Mouse (Mus musculus) ZHBTc4 (cell line): ENCODE data around the gene Mff.
A peak's percentile ranks its signal among the peaks of the same experiment; 100 is the strongest.

Experiments used
- DNase-seq: peaks from one replicate; pipeline ENCODE4 v3.0.0-alpha.2; 2011; ENCODE audit warnings: low read depth, low spot score

Gene Mff

DNA sequence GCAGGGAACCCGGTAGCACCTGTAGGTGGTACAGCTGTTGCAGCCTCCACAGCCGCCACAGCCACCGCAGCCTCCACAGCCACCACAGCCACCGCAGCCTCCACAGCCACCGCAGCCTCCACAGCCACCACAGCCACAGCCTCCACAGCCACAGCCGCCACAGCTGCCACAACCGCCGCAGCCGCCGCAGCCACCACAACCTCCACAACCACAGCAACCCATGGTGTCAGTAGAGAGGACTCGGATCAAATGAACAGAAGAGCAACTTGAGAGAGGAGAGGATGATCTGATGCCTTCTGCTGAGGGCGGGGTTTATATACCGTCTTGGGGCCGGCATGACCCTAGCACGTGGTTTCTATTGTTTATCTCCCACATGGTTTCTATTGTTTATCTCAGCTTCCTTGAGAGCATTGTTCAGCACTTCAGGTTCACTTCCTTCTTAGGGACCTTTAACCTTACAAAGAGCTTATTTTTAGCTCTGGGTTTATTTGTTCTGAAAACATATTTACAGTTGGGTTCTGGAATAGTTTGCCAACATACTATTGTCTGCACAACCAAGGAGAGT, 46.4 kb downstream of the Mff start, which contains the start of gene Gm47791:
Gm47791 (minus strand) TSS at position 222 of the 565 bp plus-strand sequence.
- peak; percentile 59 for DNase-seq

DNA sequence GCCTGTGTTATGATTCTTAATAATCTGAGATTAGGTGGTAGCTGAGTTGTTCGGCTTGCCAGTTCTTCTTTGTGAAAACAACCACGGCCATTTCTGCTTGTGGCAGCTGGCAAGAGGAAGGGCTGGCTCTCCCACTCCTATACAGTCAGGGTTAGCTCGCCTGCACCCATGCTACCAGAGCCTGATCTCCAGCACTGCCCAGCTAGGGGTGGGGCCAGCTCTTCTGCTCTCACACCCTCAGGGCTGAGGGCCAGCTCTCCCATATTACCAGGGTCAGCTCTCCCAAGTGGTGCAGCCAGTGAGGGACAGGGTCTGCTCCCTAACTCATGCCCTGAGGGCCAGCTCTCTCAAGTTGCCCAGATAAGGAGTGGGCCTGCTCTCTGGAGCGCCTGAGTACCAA, 47.7 kb downstream of the Mff start:
- DNase-seq, result no peak

DNA sequence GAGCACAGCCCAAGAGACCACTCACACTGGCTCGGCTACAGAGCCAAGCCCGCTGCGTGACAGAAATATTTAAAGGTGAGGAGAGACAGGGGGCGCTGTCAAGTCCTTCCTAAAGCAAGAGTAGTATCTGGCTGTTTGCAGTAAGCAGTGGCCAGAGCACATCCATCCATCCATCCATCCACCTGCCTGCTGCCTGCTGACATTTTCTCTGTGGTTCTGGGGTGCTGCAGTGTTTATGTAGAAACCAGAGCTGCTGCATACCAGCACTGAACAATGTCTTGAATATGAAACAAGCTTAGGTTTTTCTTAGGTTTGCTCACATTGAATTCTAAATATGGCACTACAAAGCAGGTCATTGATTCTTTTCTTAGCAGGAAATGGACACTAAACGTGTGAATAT, 48.5 kb downstream of the Mff start:
- DNase-seq, result no peak

DNA sequence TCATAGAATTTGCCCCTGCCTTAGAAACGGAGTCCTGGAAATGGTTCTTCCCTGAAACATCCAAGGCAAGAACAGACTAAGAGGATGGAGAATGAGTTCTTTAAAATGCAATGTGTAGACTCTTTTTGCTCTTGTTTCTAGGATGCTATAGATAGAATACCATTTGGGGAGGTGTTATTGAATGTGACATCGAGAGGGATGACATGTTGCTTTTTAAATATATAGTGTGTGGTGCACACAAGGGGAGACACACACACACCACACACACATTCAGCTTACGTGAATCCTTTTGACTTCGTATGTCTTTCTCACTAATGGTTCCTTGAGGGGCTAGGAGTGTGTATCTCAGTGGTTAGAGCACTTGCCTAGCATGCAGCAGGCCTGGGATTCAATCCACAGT, 50.6 kb downstream of the Mff start:
- no peak for DNase-seq

DNA sequence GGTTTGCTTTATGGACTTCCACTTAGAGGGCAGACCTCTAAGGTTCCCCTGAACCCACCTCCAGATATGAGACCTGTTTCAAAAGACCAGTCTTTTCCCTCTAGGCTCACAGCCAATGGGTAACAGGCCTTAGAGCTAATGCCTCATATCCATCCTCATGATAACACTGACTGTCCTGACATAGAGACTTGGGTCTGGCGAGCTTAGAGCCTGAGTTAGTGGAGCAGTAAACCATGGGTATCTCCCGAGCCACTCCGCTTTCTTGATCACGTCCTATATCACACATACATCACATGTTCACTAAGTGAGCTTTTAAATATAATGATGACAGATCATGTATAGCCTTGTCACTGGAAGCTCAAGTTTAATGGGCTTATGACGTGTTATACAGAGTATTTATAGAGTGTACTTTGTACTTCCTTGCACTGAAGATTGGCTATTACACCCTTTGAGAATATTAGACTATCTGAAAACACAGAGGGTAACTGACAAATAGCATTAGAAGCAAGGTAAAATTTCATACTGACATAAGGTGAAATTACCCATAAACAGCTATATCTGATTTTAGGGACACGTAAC, 54.8 kb downstream of the Mff start:
- DNase-seq, result no peak

DNA sequence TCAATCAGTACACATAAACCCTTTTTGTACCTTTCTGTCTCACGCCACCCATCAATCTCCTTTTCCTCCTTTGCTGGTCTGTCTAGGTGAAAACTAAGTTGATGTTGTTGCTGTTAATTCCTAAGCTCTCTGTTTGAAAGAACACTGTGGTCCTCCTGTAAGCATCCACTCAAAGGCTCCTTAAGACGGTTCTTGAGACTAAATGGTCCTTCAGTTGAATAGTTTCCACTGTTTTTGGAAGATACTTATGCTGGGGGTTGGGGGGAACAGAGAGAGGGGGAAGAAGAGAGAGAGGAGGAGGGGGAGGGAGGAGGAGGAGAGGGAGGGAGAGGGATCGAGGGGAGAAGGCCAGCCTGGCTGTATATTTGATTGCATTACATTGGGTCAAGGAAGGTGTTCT, 58.9 kb downstream of the Mff start:
- no peak for DNase-seq

DNA sequence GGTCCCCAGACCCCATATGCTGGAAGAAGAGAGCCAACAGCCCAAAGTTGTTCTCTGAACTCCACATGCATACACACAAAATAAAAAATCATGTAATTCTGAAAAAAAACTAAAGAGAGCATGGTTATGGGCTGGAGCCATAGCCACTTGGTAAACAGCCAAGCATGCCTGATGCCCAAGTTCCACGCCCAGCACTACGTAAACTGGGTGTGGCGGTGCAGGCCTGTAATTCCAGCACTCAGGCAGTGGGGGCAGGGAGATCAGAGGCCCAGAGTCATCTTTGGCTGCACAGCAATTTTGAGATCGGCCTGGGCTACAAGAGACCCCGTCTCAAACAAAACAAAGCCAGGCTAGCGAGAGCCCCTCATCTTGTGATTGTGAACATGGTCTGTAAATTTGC, 60.9 kb downstream of the Mff start:
- DNase-seq, result peak; percentile 35

DNA sequence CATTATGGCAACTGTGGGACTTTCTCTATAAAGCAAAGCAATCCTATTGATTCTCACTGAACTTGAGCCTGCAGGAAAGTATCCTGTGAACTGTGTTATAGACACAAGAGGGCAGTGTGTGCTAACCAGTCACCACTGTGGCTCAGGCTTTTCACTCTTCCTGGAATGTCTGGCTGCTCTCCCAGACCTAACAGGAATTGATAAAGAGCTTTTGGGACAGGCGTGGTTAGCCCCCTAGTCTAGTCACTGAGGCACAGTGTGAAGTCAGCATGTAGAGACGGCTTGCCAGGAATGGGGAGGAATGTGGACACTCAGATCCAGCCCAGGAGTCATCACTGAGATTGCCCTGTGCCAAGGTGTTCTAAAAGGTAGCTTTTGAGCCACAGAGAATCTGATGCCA, 62.7 kb downstream of the Mff start:
- DNase-seq, result peak; percentile 81

DNA sequence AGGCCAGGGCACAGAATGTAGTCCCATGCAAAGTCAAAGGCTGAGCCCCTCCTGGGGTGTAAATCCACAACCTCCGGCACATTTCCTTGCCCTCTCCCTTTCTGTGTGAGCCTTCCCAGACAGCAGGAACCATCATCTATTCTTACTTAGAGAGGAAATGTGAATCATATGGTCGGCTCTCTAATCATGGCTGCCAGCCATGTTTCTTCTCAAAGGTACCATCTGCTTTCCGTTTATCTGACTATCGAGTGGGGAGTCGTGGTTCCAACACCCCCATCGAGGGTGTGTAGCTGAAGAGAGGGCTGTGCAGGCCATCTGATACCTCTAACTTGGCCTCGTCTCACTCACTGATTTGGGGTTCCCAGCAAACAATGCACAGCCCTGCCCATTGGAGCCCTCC, 63.4 kb downstream of the Mff start:
- DNase-seq, result no peak

DNA sequence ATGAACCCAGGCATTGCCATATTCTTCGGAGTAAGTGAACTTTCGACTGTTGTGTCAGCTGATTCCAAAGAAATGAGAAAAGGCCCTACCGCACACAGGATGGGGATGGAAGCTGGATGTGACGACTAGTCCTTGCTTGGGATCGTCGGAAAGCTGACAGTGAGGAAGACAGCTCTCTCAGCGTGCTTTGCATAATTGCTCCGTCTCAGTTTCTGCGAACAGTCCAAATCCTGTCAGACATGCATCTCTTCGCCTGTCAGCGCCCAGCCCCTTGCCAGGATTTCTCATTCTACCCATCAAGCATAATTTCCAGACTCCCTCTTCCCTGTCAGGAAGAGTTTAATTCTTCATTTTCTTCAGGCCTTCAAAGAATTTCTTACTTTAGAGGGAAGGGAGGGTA, 66.4 kb downstream of the Mff start:
- no peak for DNase-seq

DNA sequence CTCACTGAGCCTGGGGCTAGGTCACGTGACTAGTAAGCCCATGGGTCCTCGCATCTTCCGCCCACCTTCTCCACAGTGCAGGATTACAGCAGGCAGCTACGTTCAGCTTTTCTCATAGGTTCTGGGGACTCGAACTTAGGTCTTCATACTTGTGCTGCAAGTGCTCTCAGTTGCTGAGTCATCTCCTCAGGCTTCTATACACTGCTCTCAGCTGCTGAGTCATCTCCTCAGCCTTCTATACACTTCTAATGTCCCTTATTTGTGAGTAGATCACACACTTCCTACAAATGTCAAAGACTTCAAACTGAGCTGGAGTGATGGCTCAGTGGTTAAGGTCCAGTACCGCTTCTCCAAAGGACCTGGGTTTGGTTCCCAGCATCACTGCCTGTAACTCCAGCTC, 67.5 kb downstream of the Mff start:
- DNase-seq, result no peak

DNA sequence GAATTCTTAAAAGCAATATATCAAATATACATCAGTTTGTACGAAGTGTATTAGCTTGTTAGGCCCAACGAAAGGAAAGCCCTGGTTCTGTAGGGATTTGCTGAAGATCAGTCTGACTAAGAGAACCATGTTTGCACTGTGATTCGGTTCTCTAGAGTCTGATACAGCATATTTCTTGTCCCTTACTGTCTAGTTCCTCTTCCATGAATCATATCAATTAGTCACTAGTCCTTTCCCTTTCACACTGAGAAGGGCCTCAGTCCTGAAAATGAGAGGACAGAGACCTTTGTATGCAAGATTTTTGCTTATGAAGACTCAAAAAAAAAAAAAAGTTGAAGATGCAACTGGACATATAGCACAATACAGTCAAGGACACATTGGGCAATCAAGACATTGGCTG, 68.4 kb downstream of the Mff start:
- DNase-seq, result no peak

DNA sequence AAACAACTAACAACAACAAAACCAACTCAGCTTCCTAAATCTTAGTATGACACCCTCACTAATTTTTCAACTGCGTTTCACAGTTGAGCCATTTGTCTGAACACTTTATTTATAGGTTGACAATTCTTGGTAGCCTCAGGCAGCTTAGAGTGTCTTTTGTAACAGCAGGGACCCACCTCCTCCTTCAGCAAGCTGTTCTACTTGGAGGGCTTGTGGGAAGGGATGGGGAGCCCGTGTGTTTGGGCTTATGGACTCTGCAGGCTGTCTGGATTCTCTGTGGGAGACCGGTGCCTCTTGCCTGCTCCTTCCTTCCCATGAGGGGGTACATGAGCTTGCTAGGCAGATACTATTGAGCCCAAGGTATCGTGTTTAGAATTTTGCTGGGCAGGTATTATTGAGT, 69.3 kb downstream of the Mff start:
- no peak for DNase-seq

DNA sequence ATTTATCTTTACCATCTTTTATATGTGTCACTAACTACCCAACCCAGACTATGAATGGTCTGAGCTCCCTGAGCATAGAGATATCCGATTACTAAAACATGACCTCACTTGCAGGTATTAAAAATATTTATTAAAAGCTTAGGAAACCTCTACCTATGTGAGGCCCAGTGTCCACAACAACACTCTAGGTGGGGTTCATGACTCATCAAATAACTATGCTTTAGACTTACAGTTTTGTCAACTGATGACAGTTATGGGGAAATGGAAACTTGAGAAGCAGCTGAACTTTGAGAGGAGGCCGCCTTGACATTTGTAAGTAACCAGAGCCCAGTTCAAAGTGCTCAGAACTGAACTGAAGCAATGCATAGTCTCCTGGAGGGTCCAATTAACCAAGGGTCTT, 70.5 kb downstream of the Mff start:
- no peak for DNase-seq

DNA sequence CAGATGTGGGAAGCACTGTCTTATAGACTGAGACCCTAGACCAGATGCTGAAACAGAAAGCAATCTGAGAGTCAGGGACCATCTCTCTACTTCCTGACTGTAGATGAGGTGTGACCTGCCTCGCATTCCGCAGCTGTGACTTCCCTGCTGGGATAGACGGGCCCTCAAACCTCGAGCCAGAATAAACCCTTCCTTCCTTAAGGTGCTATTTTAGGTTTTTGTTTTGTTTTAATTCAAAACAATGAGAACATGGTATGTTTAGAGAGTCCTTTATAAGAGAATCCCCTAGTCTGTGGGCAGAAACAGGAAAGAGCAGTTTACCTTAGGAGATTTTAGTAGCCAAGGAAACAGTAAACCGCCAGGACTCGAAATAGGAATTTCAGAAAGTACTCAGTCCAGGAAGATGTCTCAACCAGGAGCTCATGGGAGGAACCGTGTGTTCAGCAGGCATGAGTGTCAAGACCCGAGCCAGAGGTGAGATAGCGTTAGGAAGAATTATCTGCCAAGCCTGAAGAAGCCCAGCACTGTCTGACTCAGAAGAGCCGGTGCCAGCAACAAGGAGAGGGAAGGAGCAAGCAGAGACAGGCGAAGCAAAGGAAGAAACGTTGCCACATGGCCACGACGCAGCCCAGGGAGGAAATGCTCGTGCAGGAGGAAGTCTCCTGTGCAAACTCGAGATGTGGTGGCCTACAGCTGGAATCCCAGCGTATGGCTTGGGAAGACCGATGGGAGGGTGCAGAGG, 71.2 kb downstream of the Mff start:
- no peak for DNase-seq

DNA sequence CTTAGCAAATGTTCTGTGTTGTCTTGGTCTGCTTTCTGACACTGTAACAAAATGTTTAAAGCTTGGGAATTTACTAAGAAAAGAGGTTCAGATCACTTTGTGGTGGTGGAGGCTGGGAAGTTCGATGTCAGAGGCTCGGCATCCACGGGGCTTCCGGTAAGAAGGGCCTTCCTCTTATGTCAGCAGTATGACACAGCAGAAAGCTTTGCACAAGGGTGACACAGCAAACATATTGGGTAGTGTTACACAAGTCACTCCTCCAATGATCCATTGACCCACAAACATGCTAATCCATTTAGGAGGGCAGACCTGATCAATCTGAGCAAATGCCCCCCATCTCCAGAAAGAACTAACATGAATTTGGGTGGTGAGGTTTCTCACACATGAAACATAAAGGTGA, 72.4 kb downstream of the Mff start:
- DNase-seq, result no peak

DNA sequence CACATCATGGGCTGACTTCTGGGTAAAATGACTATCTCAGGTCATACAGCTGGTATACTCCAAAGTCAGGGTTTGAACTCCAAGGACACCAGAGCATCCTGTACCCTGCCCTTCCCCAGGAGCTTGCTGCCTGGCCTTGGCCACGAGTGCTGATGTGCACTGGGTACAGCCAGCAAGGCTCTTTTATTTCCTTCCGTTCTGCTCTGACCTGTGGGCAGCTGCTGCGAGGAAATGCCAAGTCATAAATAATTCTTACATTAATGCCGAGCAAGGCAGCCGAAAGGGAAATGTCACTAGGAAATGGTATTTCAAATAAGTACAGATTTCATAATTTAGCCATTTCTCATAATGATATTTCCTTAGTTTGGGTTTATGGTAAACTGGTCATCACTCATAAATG, 73.6 kb downstream of the Mff start:
- no peak for DNase-seq

DNA sequence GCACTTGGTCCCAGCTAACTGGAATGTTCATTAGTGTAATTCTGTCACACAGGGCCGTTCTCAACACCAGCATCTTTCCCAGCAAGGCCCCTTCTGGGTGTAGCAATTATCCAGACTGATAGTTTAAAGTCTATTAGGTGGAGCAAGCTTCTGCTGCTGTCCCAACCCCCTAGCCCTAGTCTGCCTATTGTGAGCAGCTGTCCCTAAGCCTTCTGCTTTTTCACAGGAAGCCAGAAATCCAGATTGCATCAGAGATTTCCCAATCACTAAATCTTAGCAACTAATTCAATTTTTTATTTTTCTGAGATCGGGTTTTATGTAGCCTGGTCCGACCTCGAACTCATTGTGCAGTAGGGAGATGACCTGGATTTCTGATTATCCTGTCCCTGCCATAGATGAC, 74.2 kb downstream of the Mff start:
- no peak for DNase-seq

DNA sequence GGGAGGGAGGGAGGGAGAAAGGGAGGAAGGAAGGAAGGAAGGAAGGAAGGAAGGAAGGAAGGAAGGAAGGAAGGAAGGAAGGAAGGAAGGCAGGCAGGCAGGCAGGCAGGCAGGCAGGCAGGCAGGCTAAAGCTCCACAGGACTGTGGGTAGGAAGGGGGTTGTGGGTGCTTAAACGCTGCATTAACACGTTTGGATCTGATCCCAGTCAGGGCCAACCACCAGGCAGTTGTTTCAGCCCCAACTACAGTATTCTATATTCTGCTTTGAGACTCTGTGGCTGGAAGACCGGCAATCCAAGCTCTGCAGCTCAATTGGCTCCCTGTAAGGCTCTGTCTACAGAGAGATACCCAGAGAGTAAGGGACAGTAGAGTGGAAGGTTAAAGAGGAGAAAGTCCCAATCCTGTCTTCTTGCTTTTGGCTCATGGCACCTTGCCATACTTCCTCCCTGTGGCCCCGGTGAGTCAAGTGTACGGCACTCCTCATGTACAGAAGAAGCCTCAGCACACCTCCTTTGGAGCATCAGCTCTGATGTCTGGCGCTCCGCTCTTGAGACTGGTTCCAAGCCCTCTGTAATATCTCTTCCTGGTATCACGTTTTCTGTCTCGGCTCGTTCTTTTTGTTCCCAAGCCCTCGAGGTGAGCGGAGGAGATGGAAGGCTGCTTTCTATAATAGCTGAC, 76.6 kb downstream of the Mff start:
- no peak for DNase-seq
